Mouse (Mus musculus) CD4-positive, CD25-positive, alpha-beta regulatory T cell, adult 4 months (primary cell): ENCODE results near the gene Olfr680-ps1. TPM values are rescaled to one million over a fixed set of nuclear protein-coding genes. Genes with fewer than 3 reads are reported as not detected.
"Not testable (repeated sequence)": the region's sequence is repeated elsewhere in the genome, so short reads cannot be mapped to it uniquely, and the experiment has no call there.

Source experiments
- ATAC-seq: one replicate; pipeline ENCODE4 v1.8.0; 2017
- polyA plus RNA-seq, 2 experiments: library from polyadenylated mRNA; unstranded; fragments of 100-300 nt; shearing (Covaris generic); gene quantifications; one replicate each; pipeline ENCODE4 v1.2.1; 2017

Olfr680-ps1 gene
- polyA plus RNA-seq, result not detected

GRCm38 (mm10) chr7:105092717-105093116 lies at the start of gene Olfr680-ps1:
TSS of gene Olfr680-ps1 (minus strand) at chr7:105092817.
- not testable (repeated sequence) for ATAC-seq

- no peak for ATAC-seq
Observed at GRCm38 (mm10) chr7:105141275-105141674, 48.7 kb upstream of the Olfr680-ps1 start.

- no peak for ATAC-seq
Observed at GRCm38 (mm10) chr7:105116536-105116935, 23.9 kb upstream of the Olfr680-ps1 start, which contains the start of gene Olfr681. TSS of gene Olfr681 (plus strand) at chr7:105116836.

GRCm38 (mm10) chr7:105080905-105081304 lies 11.7 kb downstream of the Olfr680-ps1 start, which contains the start of gene Olfr679:
TSS of gene Olfr679 (plus strand) at chr7:105081205.
- no peak for ATAC-seq

- ATAC-seq, result no peak
Observed at GRCm38 (mm10) chr7:105064175-105064574, 28.4 kb downstream of the Olfr680-ps1 start, which contains the start of gene Olfr678. TSS of gene Olfr678 (plus strand) at chr7:105064475.

- ATAC-seq, result no peak
Observed at GRCm38 (mm10) chr7:105058951-105059350, 33.7 kb downstream of the Olfr680-ps1 start.

Other genes starting within 250 kb of the Olfr680-ps1 start
- gene Usp17la, start 235.8 kb downstream of the Olfr680-ps1 start, polyA plus RNA-seq, result not detected
- gene Olfr665, start 214.8 kb downstream of the Olfr680-ps1 start, polyA plus RNA-seq, result not detected
- not detected for gene Olfr666, start 196.9 kb downstream of the Olfr680-ps1 start, polyA plus RNA-seq
- not detected for gene Olfr667, start 171.3 kb downstream of the Olfr680-ps1 start, polyA plus RNA-seq
- gene Olfr668, start 164.8 kb downstream of the Olfr680-ps1 start, polyA plus RNA-seq, result not detected
- gene Olfr669, start 158.6 kb downstream of the Olfr680-ps1 start, polyA plus RNA-seq, result not detected
- gene Olfr670, start 130.2 kb downstream of the Olfr680-ps1 start, polyA plus RNA-seq, result not detected
- gene Olfr671, start 113.7 kb downstream of the Olfr680-ps1 start, polyA plus RNA-seq, result not detected
- not detected for gene Olfr672, start 90.8 kb downstream of the Olfr680-ps1 start, polyA plus RNA-seq
- not detected for gene Olfr675, start 64.4 kb downstream of the Olfr680-ps1 start, polyA plus RNA-seq
- gene Olfr676, start 60.1 kb downstream of the Olfr680-ps1 start, polyA plus RNA-seq, result not detected
- not detected for gene Olfr677, start 41.4 kb downstream of the Olfr680-ps1 start, polyA plus RNA-seq
- gene Olfr678, start 28.3 kb downstream of the Olfr680-ps1 start, polyA plus RNA-seq, result not detected
- not detected for gene Olfr679, start 11.6 kb downstream of the Olfr680-ps1 start, polyA plus RNA-seq
- gene Olfr681, start 24.0 kb upstream of the Olfr680-ps1 start, polyA plus RNA-seq, result not detected
- gene Olfr683, start 54.2 kb upstream of the Olfr680-ps1 start, polyA plus RNA-seq, result not detected
- not detected for gene Olfr684, start 70.8 kb upstream of the Olfr680-ps1 start, polyA plus RNA-seq
- gene Olfr685, start 93.2 kb upstream of the Olfr680-ps1 start, polyA plus RNA-seq, result not detected
- gene Olfr686, start 114.7 kb upstream of the Olfr680-ps1 start, polyA plus RNA-seq, result not detected
- gene Olfr688, start 195.3 kb upstream of the Olfr680-ps1 start, polyA plus RNA-seq, result not detected
- gene Olfr689, start 218.3 kb upstream of the Olfr680-ps1 start, polyA plus RNA-seq, result not detected
- not detected for gene Olfr690, start 241.3 kb upstream of the Olfr680-ps1 start, polyA plus RNA-seq
- not detected for gene Olfr691, start 249.5 kb upstream of the Olfr680-ps1 start, polyA plus RNA-seq